Mouse (Mus musculus): ENCODE data around the gene Plekhn1.

Gene Plekhn1

GRCm38 (mm10) chr4:156234701-156235213, at the start of gene Plekhn1:
Plekhn1 (minus strand) TSS chr4:156234857.
- DNase-seq (ENCODE audit: low read depth, low spot score) = no peak

- DNase-seq (ENCODE audit: low read depth, low spot score) = no peak
Measured at GRCm38 (mm10) chr4:156255078-156255839, 20.6 kb upstream of the Plekhn1 start, which contains the start of gene Samd11. Samd11 (minus strand) TSS chr4:156255657.

GRCm38 (mm10) chr4:156254361-156255077, 19.9 kb upstream of the Plekhn1 start:
- DNase-seq (ENCODE audit: low read depth, low spot score) = no peak

- no peak for DNase-seq (ENCODE audit: low read depth, low spot score)
Measured at GRCm38 (mm10) chr4:156253043-156253442, 18.4 kb upstream of the Plekhn1 start.

- no peak for DNase-seq (ENCODE audit: low read depth, low spot score)
Measured at GRCm38 (mm10) chr4:156252619-156253018, 18.0 kb upstream of the Plekhn1 start.

- DNase-seq (ENCODE audit: low read depth, low spot score) = no peak
Measured at GRCm38 (mm10) chr4:156252140-156252539, 17.5 kb upstream of the Plekhn1 start.

- DNase-seq (ENCODE audit: low read depth, low spot score) = no peak
Measured at GRCm38 (mm10) chr4:156251081-156251480, 16.4 kb upstream of the Plekhn1 start.

- DNase-seq (ENCODE audit: low read depth, low spot score) = no peak
Measured at GRCm38 (mm10) chr4:156249567-156249966, 14.9 kb upstream of the Plekhn1 start.

- no peak for DNase-seq (ENCODE audit: low read depth, low spot score)
Measured at GRCm38 (mm10) chr4:156236651-156237447, 2.2 kb upstream of the Plekhn1 start.

- peak; percentile 78 for DNase-seq (ENCODE audit: low read depth, low spot score)
Measured at GRCm38 (mm10) chr4:156235808-156236533, 1.3 kb upstream of the Plekhn1 start, which contains the start of gene Noc2l. Noc2l (plus strand) TSS chr4:156236010.

GRCm38 (mm10) chr4:156235360-156235770, 708 bp upstream of the Plekhn1 start:
- no peak for DNase-seq (ENCODE audit: low read depth, low spot score)

- no peak for DNase-seq (ENCODE audit: low read depth, low spot score)
Measured at GRCm38 (mm10) chr4:156234021-156234501, 596 bp downstream of the Plekhn1 start.

- DNase-seq (ENCODE audit: low read depth, low spot score) = no peak
Measured at GRCm38 (mm10) chr4:156228393-156229024, 6.1 kb downstream of the Plekhn1 start.

GRCm38 (mm10) chr4:156227752-156228392, 6.8 kb downstream of the Plekhn1 start:
- DNase-seq (ENCODE audit: low read depth, low spot score) = no peak

GRCm38 (mm10) chr4:156224276-156224675, 10.4 kb downstream of the Plekhn1 start:
- no peak for DNase-seq (ENCODE audit: low read depth, low spot score)

GRCm38 (mm10) chr4:156219936-156220335, 14.7 kb downstream of the Plekhn1 start:
- DNase-seq (ENCODE audit: low read depth, low spot score) = peak; percentile 44

- DNase-seq (ENCODE audit: low read depth, low spot score) = no peak
Measured at GRCm38 (mm10) chr4:156217838-156218237, 16.8 kb downstream of the Plekhn1 start.

- peak; percentile 69 for DNase-seq (ENCODE audit: low read depth, low spot score)
Measured at GRCm38 (mm10) chr4:156217022-156217669, 17.5 kb downstream of the Plekhn1 start.

- peak; percentile 66 for DNase-seq (ENCODE audit: low read depth, low spot score)
Measured at GRCm38 (mm10) chr4:156216196-156216595, 18.5 kb downstream of the Plekhn1 start.
